Mouse (Mus musculus) cerebellum, adult 8-10 months (tissue): Measurements from ENCODE around the gene Ptprq.
A peak's percentile ranks its signal among the peaks of the same experiment; 100 is the strongest.

ENCODE experiments used
- DNase-seq: peaks from one replicate; pipeline ENCODE4 v3.0.0; 2022

The Ptprq gene

DNA sequence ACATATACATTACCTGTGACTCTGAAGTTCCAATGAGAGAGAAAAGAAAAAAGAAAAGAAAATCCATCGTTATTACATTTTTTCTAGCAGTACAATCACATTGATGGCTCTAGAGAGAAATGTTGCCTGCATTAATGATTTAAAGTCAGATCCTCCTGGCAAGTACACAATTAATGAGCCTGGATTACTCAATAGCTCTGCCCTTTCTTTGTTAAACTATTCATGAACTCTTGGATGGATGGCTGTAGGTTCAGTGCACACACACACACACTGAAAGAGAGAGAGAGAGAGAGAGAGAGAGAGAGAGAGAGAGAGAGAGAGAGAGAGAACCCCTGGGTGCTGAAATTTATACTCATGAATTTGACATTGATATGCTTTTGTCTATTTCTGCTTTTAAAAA, at the start of gene Ptprq:
Ptprq (minus strand) TSS at position 246 of the 400 bp plus-strand sequence.
- DNase-seq = no peak

DNA sequence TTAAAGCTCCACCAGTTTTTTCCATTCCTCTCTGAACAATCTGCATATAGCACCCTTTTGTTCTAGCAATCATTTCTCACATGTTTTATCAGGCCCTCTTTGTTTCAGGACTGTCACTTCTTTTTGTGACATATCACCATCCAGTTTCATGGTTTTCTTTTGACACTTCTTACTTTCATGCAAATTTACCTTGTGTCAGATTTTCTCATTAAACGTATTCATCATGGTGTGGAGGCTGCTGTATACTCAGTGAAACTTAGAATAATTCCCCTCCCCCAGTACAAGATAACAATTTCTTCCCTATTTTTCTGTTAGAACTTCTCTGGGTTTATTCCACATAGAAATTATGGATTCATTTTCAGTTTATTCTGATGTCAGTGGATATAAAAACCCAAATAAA, 39.8 kb upstream of the Ptprq start:
- no peak for DNase-seq

- no peak for DNase-seq
These were observed 33.6 kb upstream of the Ptprq start for GRCm38 (mm10) chr10:107753471-107753870.

DNA sequence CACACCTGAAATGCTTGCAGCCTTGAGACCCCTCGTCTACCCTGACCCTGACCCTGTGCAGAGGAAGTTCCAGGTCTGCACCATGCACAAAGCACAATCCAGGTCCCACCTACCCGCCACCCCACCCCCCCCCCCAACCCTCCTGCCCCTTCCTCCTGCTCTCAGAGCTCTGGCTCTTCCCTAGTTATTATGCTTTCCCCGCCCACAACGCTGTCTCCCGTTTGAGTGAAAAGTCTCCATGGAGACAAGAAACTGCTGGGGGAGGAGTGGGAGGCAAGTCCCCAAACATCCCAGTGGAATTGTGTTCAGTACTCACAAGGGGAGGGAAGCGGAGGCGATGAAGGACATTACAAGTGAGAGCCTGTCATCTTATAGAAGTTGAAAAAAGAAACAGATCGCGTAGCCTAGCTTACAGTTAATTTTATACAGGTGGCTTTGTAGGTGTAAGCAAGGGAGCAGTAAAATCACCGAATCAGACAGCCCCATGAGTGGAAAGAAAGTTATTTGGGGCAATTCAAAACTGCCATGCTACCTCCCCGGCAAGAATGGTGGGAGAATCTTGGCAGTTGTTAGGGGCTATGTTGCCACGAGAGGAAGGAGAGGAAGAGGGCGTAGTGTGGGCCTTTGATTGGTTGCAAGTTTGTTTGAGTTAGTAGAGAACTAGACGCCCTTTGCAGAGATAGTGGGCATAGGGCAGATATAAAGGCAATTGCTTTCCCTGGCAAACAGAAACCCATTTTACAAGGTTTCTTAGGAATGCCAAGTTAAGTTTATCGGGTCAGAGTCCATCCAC, 32.7 kb upstream of the Ptprq start:
- no peak for DNase-seq

- DNase-seq = no peak
These were observed 32.1 kb upstream of the Ptprq start for GRCm38 (mm10) chr10:107751944-107752343.

- DNase-seq = peak; percentile 11
These were observed 27.7 kb upstream of the Ptprq start for GRCm38 (mm10) chr10:107747566-107747965.

GRCm38 (mm10) chr10:107746717-107747116, 26.9 kb upstream of the Ptprq start:
- no peak for DNase-seq

- no peak for DNase-seq
These were observed 20.0 kb upstream of the Ptprq start for GRCm38 (mm10) chr10:107739815-107740214.

DNA sequence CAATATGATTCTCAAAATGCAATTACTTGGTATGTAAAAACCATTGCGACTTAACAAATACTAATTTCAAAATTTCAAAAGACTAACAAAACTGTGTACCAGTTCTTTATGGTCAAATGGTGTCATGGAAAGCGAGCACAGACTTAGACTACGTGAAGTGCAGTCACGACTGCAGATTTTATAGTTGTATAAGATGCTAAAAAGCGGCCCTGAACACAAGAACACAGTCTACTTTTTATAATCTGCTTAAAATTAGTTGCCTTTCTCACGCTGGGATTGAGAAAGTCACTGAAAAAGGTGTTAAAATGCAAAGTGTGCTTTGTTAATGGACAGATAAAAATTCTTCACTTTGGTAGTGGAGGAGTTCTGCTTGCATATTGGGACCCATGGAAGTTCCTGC, 17.9 kb upstream of the Ptprq start:
- no peak for DNase-seq

DNA sequence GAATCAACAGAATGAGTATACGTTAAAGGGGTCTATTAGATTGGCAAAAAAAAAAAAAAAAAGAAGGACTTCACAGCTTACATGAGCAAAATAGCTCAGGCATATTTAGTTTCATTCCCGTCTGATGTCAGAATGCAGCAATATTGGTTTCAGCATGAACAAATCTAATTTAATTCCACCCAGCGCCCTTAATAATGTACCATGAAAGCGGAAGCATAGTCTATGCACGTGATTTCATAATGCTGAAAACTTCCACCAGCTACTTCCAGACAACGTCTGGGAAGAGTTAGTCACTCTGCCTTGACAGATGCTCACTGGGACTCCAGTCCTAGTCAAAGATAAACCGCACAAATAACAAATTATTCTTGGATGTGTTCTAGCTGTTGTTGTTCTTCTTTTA, 15.6 kb upstream of the Ptprq start:
- no peak for DNase-seq

- DNase-seq = no peak
These were observed 14.5 kb upstream of the Ptprq start for GRCm38 (mm10) chr10:107734327-107734726.

DNA sequence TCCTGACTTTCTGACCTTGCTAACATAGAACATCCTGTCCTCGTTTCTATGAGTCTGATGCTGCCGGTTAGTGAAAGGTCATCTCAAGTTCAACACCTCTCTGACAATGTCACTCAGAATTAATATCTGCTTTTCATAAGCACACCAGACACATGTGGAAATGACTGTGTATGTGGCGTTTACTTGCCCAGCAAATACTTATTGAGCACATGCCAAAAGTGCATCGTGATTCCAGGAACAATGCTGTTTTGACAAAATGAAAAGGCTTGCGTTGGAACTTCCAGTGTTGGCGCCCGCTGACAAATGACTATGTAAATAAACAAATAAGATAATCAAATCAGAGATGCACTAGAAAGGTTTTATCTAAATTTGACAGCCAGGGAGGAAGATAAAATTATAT, 5.8 kb upstream of the Ptprq start:
- DNase-seq = no peak

- no peak for DNase-seq
These were observed 15.4 kb downstream of the Ptprq start for GRCm38 (mm10) chr10:107704443-107704842.

DNA sequence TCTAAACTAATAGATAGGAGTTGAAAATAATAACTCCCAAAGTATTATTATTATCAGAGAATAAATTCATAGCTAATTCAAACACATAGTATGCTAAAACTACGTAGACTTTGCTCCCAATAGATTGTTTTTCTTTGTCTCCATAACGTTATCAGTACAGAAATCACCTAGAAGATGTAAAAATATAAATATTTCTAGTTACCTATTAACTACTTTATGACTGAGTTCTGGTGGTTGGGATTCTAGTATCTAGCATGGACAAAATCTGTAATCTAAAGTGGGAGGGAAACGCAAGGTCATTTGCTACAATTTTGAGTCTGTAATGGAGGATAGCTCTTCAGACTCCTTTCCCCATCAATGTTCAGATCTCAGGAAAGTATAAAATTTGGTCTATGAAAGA, 18.9 kb downstream of the Ptprq start:
- no peak for DNase-seq

DNA sequence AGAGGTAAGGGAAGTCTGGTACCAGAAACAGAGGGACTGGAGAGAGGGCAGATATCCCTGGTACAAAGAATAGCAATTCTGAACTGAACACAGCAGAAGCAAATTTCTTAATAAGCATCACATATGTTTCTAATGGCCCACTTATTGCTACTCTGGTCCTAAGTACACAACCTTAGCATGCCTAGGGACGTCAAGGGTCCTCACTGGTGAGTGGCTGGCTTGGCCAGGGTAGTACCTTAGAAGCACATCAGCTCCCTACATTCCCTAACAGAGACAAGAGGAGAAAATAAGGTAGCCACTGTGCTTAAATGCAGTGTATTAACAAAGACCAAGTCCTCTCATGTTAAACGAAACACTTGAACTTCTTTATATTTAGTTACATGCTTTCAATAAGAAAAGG, 21.1 kb downstream of the Ptprq start:
- no peak for DNase-seq

- DNase-seq = no peak
These were observed 22.7 kb downstream of the Ptprq start for GRCm38 (mm10) chr10:107697177-107697576.

DNA sequence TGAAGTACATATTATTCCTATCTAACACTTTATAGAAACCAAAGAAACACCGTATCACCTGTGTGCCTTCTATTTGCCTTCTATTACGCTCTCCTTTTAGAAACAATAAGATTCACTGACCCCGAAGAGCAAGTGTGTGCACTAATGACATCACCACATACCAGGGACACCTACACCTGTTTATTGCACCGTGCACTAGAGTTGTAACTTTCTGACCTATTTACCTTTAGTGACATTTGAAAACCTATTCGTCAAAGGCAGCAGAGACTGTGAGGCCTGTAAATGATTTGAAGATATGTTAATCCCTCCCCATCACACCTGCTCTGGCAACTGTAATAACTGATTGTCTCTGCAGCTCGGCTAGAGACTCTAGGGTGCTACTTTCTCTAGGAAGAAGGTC, 32.5 kb downstream of the Ptprq start:
- no peak for DNase-seq

DNA sequence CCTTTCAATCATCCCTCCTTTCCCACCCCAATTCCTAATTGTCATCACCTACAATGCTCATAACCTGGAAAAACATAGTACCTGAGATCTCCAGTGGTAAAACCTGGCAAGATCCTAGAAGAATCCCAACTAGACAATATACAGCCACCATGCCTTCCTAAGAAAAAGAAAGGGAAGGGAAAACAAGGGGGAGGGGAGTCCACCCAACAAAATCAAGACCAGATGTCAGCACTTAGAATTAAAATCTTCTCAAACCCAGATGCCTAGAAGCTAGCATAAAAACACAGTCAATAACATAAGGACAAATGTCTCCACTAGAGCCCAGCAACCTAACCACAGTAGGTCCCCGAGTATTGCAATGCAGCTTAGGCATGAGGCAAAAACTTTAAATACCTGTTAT, 43.9 kb downstream of the Ptprq start:
- DNase-seq = no peak

- no peak for DNase-seq
These were observed 51.3 kb downstream of the Ptprq start for GRCm38 (mm10) chr10:107668374-107669094.

GRCm38 (mm10) chr10:107662372-107663065, 57.3 kb downstream of the Ptprq start:
- no peak for DNase-seq

- DNase-seq = no peak
These were observed 57.9 kb downstream of the Ptprq start for GRCm38 (mm10) chr10:107661970-107662369.

DNA sequence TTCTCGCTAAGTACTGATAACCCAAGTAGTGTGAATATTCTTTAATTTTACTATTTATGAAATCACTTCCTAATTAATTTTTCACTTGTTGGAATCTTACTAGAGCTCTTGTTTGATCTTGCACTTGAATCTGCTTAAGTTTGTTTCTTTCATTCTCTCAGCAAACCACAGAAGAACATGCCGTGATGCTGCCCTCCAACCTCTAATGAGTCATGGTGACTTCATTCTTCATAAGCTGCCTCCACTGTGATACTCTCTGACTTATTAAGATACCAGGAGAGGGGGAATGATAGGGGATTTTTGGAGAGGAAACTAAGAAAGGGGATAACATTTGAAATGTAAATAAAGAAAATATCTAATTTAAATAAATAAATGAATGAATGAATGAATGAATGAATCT, 60.7 kb downstream of the Ptprq start:
- no peak for DNase-seq

GRCm38 (mm10) chr10:107649687-107650086, 70.2 kb downstream of the Ptprq start:
- no peak for DNase-seq

DNA sequence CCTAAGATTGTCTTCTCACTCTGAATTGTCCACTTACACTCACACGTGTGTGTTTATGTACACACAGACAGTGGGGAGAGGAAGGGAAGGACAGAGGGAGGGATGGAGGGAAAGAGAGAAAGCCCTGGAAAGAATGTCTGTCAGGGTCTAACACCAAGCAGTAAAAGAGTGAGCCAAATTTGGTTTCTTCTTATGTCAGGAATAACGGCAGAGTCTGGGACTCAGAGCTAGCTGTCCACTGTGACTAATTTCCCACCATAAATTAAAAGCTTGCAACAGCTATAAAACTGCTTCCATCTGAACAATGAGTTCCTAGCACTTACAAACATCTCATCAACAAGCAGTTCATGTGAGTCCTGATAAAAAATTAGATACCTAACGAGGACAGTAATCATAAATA, 91.7 kb downstream of the Ptprq start:
- no peak for DNase-seq
